Mouse (Mus musculus) stomach, embryonic 14.5 days (tissue): ENCODE results near the gene Gm49721. TPM values are rescaled to one million over a fixed set of nuclear protein-coding genes. Genes with fewer than 3 reads are reported as not detected.
"Not testable (repeated sequence)": the region's sequence is repeated elsewhere in the genome, so short reads cannot be mapped to it uniquely, and the experiment has no call there.

Experiments used
- ATAC-seq: fragments of 200-750 bp; cut with Nextera tagmentation; 2 replicates; pipeline ENCODE4 v1.8.0; 2017; ENCODE audit warnings: low read depth, moderate TSS enrichment; ENCODE audit not compliant: insufficient number of reproducible peaks, insufficient read depth, low FRiP score
- H3K27ac ChIP-seq: fragments of 300-500 bp; sonication (generic); 2 replicates; pipeline ENCODE4 v1.5.1; 2014; ENCODE audit warnings: mild to moderate bottlenecking, low read length, moderate library complexity, mixed read lengths
- H3K27me3 ChIP-seq: fragments of 300-500 bp; sonication (generic); 2 replicates; pipeline ENCODE4 v1.6.1; 2014; ENCODE audit warnings: low read length, control low read depth, mixed read lengths; ENCODE audit not compliant: control insufficient read depth, insufficient read depth
- H3K36me3 ChIP-seq: fragments of 300-500 bp; sonication (generic); 2 replicates; pipeline ENCODE4 v1.6.1; 2014; ENCODE audit warnings: mild to moderate bottlenecking, control low read depth, low read length, moderate library complexity, mixed read lengths; ENCODE audit not compliant: control insufficient read depth, insufficient read depth
- H3K4me1 ChIP-seq: fragments of 300-500 bp; sonication (generic); 2 replicates; pipeline ENCODE4 v1.6.1; 2014; ENCODE audit warnings: low read length, control low read depth, mixed read lengths; ENCODE audit not compliant: control insufficient read depth, insufficient read depth
- H3K4me2 ChIP-seq: fragments of 300-500 bp; sonication (generic); replicated peaks from 2 replicates; pipeline ENCODE4 v1.6.1; 2014; ENCODE audit warnings: low read depth, low read length, control low read depth
- H3K4me3 ChIP-seq: fragments of 300-500 bp; sonication (generic); 2 replicates; pipeline ENCODE4 v1.5.1; 2014; ENCODE audit warnings: low read depth, low read length, control low read depth
- H3K9ac ChIP-seq: fragments of 300-500 bp; sonication (generic); replicated peaks from 2 replicates; pipeline ENCODE4 v1.6.1; 2014; ENCODE audit warnings: low read depth, mild to moderate bottlenecking, control low read depth, low read length, moderate library complexity, mixed read lengths
- H3K9me3 ChIP-seq: fragments of 300-500 bp; sonication (generic); 2 replicates; pipeline ENCODE4 v1.6.1; 2016; ENCODE audit warnings: low read depth, low read length, control low read depth; ENCODE audit not compliant: control insufficient read depth
- WGBS: fragments of 180-500 bp; shearing (Covaris S2); extraction: QIAGEN DNeasy Blood & Tissue Kit; methylation state at CpG from one replicate; pipeline ENCODE4 v1.1.7; 2014; 5-methylcytosine and 5-hydroxymethylcytosine counted together
- polyA plus RNA-seq: library from polyadenylated mRNA; unstranded; fragments of >200 nt; fragmentation: Nextera tagmentation; extraction: Ambion mirVana; gene quantifications from 2 replicates; pipeline ENCODE4 v1.2.1, GENCODE M21; 2014

Gene Gm49721
- polyA plus RNA-seq, 1 experiment from 2014 or later: 0.42 TPM

DNA sequence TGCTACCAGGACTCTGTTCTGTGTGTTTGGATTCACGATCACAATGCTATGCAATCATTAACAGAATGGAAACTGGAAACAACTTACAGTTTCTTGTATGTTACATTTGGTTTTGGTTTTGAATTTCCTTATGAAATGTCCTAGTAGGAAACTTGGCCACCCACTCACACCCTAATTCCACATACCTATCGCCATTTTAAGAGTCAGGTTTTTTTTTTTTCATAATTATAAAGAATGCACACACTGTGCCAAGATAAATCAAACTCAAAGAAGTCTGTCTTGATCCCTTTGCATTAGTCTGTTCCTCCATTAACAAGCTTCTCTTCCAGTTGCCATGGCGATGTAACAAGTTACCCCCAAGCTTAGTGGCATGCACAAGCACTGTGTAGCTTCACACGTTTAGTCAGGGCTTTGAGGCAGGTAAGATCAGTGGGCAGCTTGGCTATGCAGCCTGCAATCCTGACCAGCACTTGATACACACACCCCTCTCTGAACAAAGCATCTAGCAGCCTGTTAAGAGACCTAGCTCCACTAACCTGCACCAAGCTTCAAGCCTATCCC is 5.8 kb upstream of the Gm49721 start:
- H3K27me3 ChIP-seq, H3K9me3 ChIP-seq, ATAC-seq, H3K4me1 ChIP-seq, H3K4me2 ChIP-seq, H3K4me3 ChIP-seq, H3K9ac ChIP-seq, H3K27ac ChIP-seq, H3K36me3 ChIP-seq: not testable (repeated sequence)
- WGBS: 75% methylated on average over 4 of the region's 4 CpGs

DNA sequence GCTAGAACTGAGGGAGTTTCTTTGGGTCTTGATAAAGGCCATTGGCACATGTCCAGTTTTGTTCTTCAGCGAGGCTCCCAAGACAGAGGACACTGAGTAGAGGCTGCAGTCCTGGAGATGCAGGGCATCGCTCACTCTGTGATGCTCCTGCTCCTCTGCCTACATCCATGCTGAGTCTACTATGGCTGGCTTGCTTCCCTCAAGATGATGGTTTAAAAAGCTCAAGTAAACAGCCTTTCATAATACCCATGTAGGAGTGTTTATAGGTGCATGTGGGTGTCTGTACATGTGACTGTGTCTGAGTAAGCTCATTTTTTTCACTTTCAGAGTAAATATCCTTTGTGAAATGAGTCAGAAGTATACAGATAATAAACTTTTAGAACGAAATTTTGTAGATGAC is 3.7 kb upstream of the Gm49721 start:
- H3K4me3 ChIP-seq, ATAC-seq, H3K9me3 ChIP-seq, H3K4me2 ChIP-seq, H3K9ac ChIP-seq, H3K27me3 ChIP-seq, H3K4me1 ChIP-seq, H3K36me3 ChIP-seq, H3K27ac ChIP-seq: not testable (repeated sequence)
- 66% methylated on average over 3 of the region's 3 CpGs for WGBS

DNA sequence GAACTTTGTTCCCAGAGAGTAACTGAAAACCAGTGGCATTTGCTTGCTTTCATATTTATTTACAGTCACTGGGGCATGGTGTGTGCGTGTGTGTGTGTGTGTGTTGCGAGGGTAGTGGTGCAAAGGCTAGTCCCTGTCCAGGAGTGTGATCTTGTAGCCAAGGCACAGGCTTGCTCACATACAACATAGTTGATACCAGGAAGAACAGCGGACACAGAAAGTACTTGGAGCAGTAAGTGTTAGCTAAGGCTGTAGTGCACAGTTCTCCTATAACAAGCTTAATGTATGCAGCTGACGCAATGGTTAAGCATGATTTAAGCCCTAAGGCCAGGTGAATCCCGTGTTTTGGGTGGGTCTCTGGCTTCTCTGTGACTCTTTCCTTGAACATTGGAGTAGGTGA is 676 bp downstream of the Gm49721 start:
- not testable (repeated sequence) for ATAC-seq, H3K4me1 ChIP-seq, H3K36me3 ChIP-seq, H3K9me3 ChIP-seq, H3K27ac ChIP-seq, H3K27me3 ChIP-seq
- H3K4me2 ChIP-seq: peak overlapping the region; percentile 35
- H3K4me3 ChIP-seq: peak overlapping the region; percentile 45
- H3K9ac ChIP-seq: 0 out of 2 replicates have a peak overlapping the region, but pooled peaks have one; percentile 33
- 20% methylated on average over 5 of the region's 5 CpGs for WGBS

DNA sequence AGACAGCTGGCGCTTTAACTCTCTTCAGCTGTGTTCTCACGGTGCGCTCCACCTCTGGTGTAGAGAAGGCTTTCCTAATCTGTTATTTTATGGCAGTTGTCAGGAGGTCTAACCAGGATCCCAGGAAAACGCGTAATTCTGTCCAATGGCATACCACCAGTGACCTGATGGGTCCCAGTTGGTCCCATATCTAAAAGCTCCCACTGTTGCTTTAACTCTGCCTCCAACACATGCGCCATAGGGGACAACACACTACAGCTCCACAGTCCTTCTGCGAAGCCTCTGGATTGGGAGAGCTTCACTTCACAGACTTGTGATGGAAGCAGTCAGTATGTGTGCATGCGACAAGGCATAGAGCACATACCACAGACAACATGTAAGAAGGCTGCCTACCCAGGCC is 1.4 kb downstream of the Gm49721 start:
- H3K4me1 ChIP-seq, H3K9me3 ChIP-seq, H3K36me3 ChIP-seq, H3K9ac ChIP-seq, H3K27me3 ChIP-seq, ATAC-seq, H3K4me3 ChIP-seq, H3K4me2 ChIP-seq, H3K27ac ChIP-seq: not testable (repeated sequence)
- WGBS: 75% methylated on average over 5 of the region's 8 CpGs

DNA sequence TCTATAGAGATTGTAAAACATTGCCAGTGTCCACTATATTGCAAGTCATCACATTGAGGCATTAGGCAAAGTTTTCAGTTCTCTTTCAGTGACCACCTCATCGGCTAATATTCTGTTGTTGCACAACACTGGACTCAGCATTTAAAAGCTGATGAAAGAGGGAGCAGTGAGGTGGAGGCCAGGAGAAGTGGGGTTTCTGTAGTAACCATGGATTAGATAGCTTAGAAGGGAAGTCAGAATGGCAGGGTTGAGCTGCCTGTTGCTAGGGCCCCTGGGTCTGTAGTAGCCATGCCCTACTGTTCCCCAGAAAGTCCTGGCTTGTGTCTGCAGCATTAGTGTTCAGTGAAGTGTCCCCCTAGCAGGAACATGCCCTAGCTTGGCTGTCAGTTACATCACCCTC is 7.4 kb downstream of the Gm49721 start:
- H3K36me3 ChIP-seq, H3K9me3 ChIP-seq, H3K27me3 ChIP-seq, H3K4me2 ChIP-seq, H3K27ac ChIP-seq, H3K4me1 ChIP-seq, H3K9ac ChIP-seq, H3K4me3 ChIP-seq, ATAC-seq: not testable (repeated sequence)
- WGBS: 97% methylated on average over 1 of the region's 1 CpGs

DNA sequence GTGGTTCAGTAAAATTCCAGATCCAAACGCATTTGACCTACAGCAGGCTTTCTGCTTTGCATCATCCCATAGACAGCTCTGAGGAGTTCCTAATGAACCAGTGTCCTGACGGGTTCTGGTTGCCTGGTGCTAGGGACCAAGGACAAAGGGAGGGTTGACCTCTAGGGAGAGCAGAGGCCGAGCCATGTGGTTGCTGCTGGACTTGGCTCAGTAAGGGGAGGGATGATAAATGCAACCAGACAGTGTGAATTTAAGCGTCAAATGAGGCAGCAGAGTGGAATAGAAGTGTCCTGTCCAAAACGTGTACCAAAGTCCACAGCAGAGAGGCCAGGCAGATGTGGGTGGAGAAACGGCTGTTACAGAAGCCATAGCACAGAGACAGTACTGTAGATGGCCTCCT is 16.8 kb downstream of the Gm49721 start:
- not testable (repeated sequence) for H3K27ac ChIP-seq, ATAC-seq, H3K4me1 ChIP-seq, H3K4me3 ChIP-seq, H3K9ac ChIP-seq, H3K4me2 ChIP-seq, H3K27me3 ChIP-seq, H3K9me3 ChIP-seq, H3K36me3 ChIP-seq
- no CpG with 5 or more reads among the region's 6 CpGs for WGBS

DNA sequence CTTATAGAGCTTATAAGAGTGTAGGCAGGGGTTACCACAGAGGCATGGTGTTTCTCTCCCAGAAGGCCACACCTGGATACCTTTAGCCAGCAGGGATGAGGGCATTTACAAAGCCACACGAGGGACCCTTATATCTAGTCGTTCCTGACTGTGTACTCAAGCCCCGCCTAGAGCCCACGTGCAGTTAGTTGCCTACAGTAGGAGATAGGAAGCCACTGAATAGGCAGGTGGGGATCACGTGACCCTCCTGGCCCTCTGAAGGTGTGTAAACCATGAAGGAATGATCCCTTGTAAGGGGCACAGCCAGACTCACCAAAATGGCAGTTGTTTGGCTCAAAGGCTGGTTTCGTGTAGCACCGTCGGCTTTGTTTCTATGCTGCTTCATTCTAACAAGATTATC is 18.1 kb downstream of the Gm49721 start:
- H3K4me2 ChIP-seq, H3K27me3 ChIP-seq, H3K4me3 ChIP-seq, H3K27ac ChIP-seq, H3K9ac ChIP-seq, H3K4me1 ChIP-seq, ATAC-seq, H3K36me3 ChIP-seq, H3K9me3 ChIP-seq: not testable (repeated sequence)
- 69% methylated on average over 8 of the region's 8 CpGs for WGBS

DNA sequence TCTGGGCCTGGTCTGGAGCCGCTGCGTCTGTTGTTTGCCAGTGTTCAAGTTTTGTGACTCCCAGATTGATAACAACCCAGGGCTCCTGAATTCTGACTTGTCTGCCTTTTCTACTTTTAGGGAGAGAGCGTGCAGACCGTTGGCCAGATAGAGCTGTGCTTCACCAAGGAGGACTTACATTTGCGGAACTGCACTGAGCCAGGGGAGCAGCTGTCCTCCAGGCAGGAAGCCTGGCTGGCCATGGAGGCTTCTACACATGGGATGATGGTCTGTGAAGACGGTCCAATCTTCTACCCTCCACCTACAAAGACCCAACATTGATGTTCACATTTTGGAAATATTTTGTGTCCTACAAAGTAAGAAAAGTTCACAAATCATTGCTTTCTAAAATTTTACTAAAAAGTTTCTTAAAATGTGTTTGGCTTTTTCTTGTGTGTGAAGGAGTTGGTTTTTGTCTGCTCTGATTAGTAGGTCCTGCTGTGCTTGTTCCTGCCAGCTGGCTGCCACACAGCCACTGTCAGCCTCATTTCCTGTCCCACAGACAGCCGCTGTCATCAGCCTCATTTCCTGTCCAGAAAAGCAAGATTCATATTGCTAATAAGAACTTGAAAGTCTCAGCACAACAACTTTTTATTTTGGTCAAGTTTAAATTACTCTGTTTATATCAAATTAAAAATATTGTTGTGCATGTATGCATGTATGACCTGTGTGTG is 19.2 kb downstream of the Gm49721 start:
- H3K4me2 ChIP-seq, H3K27ac ChIP-seq, H3K9me3 ChIP-seq, H3K36me3 ChIP-seq, H3K27me3 ChIP-seq, H3K9ac ChIP-seq, ATAC-seq, H3K4me1 ChIP-seq, H3K4me3 ChIP-seq: not testable (repeated sequence)
- WGBS: 83% methylated on average over 1 of the region's 7 CpGs
